Mouse (Mus musculus): ENCODE data around the gene Slc35e4. TPM values are rescaled to one million over a fixed set of nuclear protein-coding genes. Genes with fewer than 3 reads are reported as not detected.

The Slc35e4 gene
- polyA plus RNA-seq, 1 experiment from 2014 or later: 20.7 TPM

DNA sequence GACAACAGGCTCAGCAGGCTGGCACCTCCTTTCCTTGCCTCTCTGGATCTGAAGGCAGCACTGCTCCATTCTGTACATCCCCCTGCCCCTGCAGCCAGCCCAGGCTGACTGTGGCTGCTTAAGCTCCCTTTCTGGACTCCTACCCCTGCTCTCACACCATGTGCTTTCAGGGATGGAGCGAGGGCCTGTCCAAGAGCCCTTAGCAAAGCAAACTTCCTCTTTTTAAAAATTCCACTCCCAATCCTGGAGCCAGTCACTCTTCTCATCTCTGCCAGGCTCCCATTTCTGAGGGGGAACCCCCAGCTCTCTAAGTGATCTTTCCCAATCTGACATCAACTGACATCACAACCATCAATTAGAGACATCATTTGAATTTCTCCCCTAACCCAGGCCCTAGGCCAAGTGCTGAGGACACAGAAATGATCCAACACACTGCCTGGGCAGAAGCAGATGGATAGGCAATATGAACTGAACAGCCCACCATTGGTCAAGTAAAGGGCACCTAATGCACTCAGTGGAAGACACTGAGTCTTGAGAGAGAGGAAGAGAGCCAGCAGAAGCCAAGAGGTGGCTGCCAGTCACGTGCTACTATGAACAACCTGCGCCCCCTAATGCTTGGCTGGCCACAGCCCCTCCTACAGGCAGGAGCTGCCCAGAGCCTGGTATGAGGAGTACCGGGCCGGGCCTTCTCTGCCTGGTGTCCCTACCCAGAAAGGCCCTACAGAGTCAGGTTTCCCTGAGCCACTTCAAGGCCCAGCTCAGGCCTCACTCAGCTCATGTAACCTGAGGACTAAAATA, 3.8 kb downstream of the Slc35e4 start:
- Histone ChIP-seq H3K36me3 (ENCODE audit: control insufficient read depth, insufficient read depth, low read length) (peaks cover 5% of the 10 kb centered on the region; the same call in 1 of the 2 replicates), H3K27ac (ENCODE audit: low read length) (no peak overlapping the region), H3K9ac (ENCODE audit: low read depth, low read length) (peak overlapping the region; percentile 32), H3K9me3 (replicated peaks; ENCODE audit: control insufficient read depth, low read length, poor library complexity, severe bottlenecking) (no peaks in the 10 kb centered on the region), H3K4me2 (ENCODE audit: low read length) (peak overlapping the region; percentile 89), H3K4me3 (ENCODE audit: low read depth, low read length) (peak overlapping the region; percentile 25), H3K4me1 (ENCODE audit: control insufficient read depth, insufficient read depth, low read length) (peaks cover 47% of the 10 kb centered on the region), H3K27me3 (ENCODE audit: control insufficient read depth, insufficient read depth, low read depth, low read length) (no peaks in the 10 kb centered on the region)
- ATAC-seq: no peak
- 63% methylated on average over 5 of the region's 5 CpGs for WGBS

DNA sequence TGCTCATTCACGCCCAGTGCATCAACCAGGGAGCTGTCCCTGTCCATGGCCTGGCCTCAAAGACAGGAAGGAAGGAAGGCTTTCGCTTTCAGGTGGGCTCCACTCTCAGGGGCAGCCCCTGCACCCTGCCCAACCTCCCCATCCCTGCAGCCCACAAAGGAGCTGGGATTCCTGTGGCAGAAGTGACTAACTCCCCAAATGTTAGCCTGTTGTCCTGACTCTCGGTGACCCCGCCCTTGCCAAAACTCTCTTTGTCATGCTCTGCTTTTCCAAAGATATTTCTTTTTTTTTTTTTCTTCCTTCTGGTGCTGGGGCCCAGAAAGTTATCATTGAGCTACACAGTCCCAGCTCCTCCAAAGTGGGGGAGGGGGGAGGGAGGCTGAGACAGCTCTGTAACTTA, 5.2 kb downstream of the Slc35e4 start:
- no peak overlapping the region for H3K4me3 ChIP-seq (ENCODE audit: low read depth, low read length)
- no peak overlapping the region for H3K4me2 ChIP-seq (ENCODE audit: low read length)
- 93% methylated on average over 4 of the region's 4 CpGs for WGBS
- ATAC-seq: no peak
- no peaks in the 10 kb centered on the region for H3K9me3 ChIP-seq (replicated peaks; ENCODE audit: control insufficient read depth, low read length, poor library complexity, severe bottlenecking)
- peaks cover 8% of the 10 kb centered on the region for H3K36me3 ChIP-seq (ENCODE audit: control insufficient read depth, insufficient read depth, low read length)
- H3K27ac ChIP-seq (ENCODE audit: low read length): no peak overlapping the region
- no peak overlapping the region for H3K9ac ChIP-seq (ENCODE audit: low read depth, low read length)
- peaks cover 45% of the 10 kb centered on the region for H3K4me1 ChIP-seq (ENCODE audit: control insufficient read depth, insufficient read depth, low read length)
- H3K27me3 ChIP-seq (ENCODE audit: control insufficient read depth, insufficient read depth, low read depth, low read length): no peaks in the 10 kb centered on the region

DNA sequence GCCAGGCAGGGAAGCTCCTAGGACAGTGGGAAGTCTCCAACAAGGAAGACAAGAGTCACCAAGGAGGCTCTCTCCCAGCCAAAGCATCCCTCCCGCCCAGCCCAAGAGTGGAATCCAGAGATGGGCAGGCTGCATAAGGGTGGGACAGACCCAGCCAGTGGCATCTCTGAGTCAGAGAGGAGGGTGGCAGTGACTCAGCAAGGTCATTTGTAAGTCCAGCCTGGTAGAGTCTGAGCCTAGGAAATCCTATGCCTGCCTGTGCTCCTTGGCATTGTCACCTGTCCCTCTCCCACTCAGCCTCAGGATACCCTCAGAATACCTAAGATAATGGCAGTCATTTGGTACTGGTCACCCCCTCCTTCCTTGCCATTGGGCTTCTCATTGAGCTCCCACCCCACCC, 9.0 kb downstream of the Slc35e4 start:
- Histone ChIP-seq H3K4me3 (ENCODE audit: low read depth, low read length) (no peak overlapping the region), H3K27ac (ENCODE audit: low read length) (no peak overlapping the region), H3K27me3 (ENCODE audit: control insufficient read depth, insufficient read depth, low read depth, low read length) (no peaks in the 10 kb centered on the region), H3K9me3 (replicated peaks; ENCODE audit: control insufficient read depth, low read length, poor library complexity, severe bottlenecking) (no peaks in the 10 kb centered on the region), H3K4me1 (ENCODE audit: control insufficient read depth, insufficient read depth, low read length) (peaks cover 20% of the 10 kb centered on the region), H3K9ac (ENCODE audit: low read depth, low read length) (no peak overlapping the region), H3K4me2 (ENCODE audit: low read length) (no peak overlapping the region), H3K36me3 (ENCODE audit: control insufficient read depth, insufficient read depth, low read length) (peaks cover 10% of the 10 kb centered on the region)
- no peak for ATAC-seq
- WGBS: 73% methylated on average over 1 of the region's 1 CpGs

- no peak overlapping the region for H3K4me3 ChIP-seq (ENCODE audit: low read depth, low read length)
- WGBS: 82% methylated on average over 6 of the region's 6 CpGs
- H3K9me3 ChIP-seq (replicated peaks; ENCODE audit: control insufficient read depth, low read length, poor library complexity, severe bottlenecking): no peaks in the 10 kb centered on the region
These were observed 9.8 kb downstream of the Slc35e4 start for GRCm38 (mm10) chr11:3904673-3905072.

DNA sequence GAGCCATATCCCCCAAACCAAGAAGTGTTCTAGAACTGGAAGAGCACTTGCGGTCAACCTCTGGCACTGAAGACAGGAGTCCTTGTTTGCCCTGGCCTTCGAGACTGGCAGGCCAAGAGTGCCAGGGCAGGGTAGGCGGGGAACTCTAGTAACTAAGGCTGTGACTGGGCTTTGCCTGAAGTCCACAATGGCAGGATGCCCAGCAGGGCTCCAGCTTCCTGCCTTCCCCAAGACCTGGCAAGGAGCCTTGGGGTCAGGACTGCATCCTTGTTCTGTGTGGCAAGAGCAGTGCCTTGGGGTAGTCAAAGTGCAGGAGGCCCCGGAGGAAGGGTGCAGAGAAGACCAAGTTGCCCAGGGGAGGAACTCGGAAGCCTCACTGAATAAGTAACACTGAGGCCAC, 11.4 kb downstream of the Slc35e4 start:
- H3K4me3 ChIP-seq (ENCODE audit: low read depth, low read length): no peak overlapping the region
- 77% methylated on average over 5 of the region's 5 CpGs for WGBS
- peaks cover 18% of the 10 kb centered on the region for H3K36me3 ChIP-seq (ENCODE audit: control insufficient read depth, insufficient read depth, low read length)
- no peaks in the 10 kb centered on the region for H3K9me3 ChIP-seq (replicated peaks; ENCODE audit: control insufficient read depth, low read length, poor library complexity, severe bottlenecking)
- H3K9ac ChIP-seq (ENCODE audit: low read depth, low read length): no peak overlapping the region
- H3K4me1 ChIP-seq (ENCODE audit: control insufficient read depth, insufficient read depth, low read length): peaks cover 5% of the 10 kb centered on the region
- no peaks in the 10 kb centered on the region for H3K27me3 ChIP-seq (ENCODE audit: control insufficient read depth, insufficient read depth, low read depth, low read length)
- no peak overlapping the region for H3K27ac ChIP-seq (ENCODE audit: low read length)
- H3K4me2 ChIP-seq (ENCODE audit: low read length): no peak overlapping the region
- ATAC-seq: no peak

More at GRCm38 (mm10) chr11:3904673-3905072, 9.8 kb downstream of the Slc35e4 start:
- Histone ChIP-seq H3K9ac (ENCODE audit: low read depth, low read length) (no peak overlapping the region), H3K4me1 (ENCODE audit: control insufficient read depth, insufficient read depth, low read length) (peaks cover 16% of the 10 kb centered on the region), H3K27ac (ENCODE audit: low read length) (no peak overlapping the region), H3K27me3 (ENCODE audit: control insufficient read depth, insufficient read depth, low read depth, low read length) (no peaks in the 10 kb centered on the region), H3K36me3 (ENCODE audit: control insufficient read depth, insufficient read depth, low read length) (peaks cover 10% of the 10 kb centered on the region), H3K4me2 (ENCODE audit: low read length) (no peak overlapping the region)
- no peak for ATAC-seq

DNA sequence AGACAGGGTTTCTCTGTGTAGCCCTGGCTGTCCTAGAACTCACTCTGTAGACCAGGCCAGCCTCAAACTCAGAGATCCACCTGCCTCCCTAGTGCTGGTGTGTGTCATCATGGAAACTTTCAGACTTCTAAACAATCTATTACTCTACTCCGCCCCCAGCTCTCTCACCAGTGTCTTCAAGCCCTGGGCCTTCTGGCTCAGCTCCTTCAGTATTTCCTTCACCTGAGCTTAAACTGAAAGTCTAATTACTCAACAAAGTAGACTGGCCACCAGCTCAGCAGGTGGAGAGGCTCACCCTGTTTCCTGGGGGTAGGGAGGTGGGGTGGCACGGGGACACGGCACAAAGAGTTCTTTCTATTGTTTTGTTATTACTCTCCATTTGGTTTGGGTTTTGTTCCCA, 11.9 kb downstream of the Slc35e4 start:
- Histone ChIP-seq H3K9me3 (replicated peaks; ENCODE audit: control insufficient read depth, low read length, poor library complexity, severe bottlenecking) (no peaks in the 10 kb centered on the region), H3K4me3 (ENCODE audit: low read depth, low read length) (no peak overlapping the region), H3K4me2 (ENCODE audit: low read length) (no peak overlapping the region), H3K4me1 (ENCODE audit: control insufficient read depth, insufficient read depth, low read length) (peaks cover 5% of the 10 kb centered on the region), H3K27ac (ENCODE audit: low read length) (no peak overlapping the region), H3K27me3 (ENCODE audit: control insufficient read depth, insufficient read depth, low read depth, low read length) (no peaks in the 10 kb centered on the region), H3K9ac (ENCODE audit: low read depth, low read length) (no peak overlapping the region), H3K36me3 (ENCODE audit: control insufficient read depth, insufficient read depth, low read length) (peaks cover 23% of the 10 kb centered on the region)
- no peak for ATAC-seq
- 95% methylated on average over 3 of the region's 3 CpGs for whole genome bisulfite sequencing

GRCm38 (mm10) chr11:3900296-3900695, 14.2 kb downstream of the Slc35e4 start:
- H3K4me1 ChIP-seq (ENCODE audit: control insufficient read depth, insufficient read depth, low read length): peaks cover 12% of the 10 kb centered on the region
- no peak overlapping the region for H3K4me3 ChIP-seq (ENCODE audit: low read depth, low read length)
- 86% methylated on average over 6 of the region's 6 CpGs for WGBS
- no peaks in the 10 kb centered on the region for H3K27me3 ChIP-seq (ENCODE audit: control insufficient read depth, insufficient read depth, low read depth, low read length)
- peaks cover 27% of the 10 kb centered on the region for H3K36me3 ChIP-seq (ENCODE audit: control insufficient read depth, insufficient read depth, low read length)
- no peak overlapping the region for H3K27ac ChIP-seq (ENCODE audit: low read length)
- H3K4me2 ChIP-seq (ENCODE audit: low read length): no peak overlapping the region
- ATAC-seq: no peak
- H3K9me3 ChIP-seq (replicated peaks; ENCODE audit: control insufficient read depth, low read length, poor library complexity, severe bottlenecking): no peaks in the 10 kb centered on the region
- H3K9ac ChIP-seq (ENCODE audit: low read depth, low read length): no peak overlapping the region

DNA sequence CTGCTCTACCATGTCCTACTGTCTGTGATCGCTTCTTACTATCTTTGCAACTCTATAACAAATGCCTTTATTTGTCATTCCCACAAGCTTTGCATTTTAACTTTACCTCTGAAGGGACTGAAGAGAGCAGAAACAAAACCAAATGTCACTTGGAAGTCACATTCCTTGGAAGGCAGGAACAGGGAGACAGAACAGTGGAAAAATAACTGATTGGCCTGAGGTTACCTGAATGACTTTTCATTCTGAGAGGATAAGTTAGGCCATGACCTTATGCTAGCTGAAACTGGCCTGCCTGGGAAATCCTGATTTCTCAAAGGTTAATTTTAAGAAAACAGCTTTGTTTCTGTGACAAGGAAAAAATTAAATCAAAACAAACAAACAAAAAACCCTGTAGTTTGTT, 18.5 kb downstream of the Slc35e4 start:
- H3K4me1 ChIP-seq (ENCODE audit: control insufficient read depth, insufficient read depth, low read length): peaks cover 14% of the 10 kb centered on the region
- H3K9me3 ChIP-seq (replicated peaks; ENCODE audit: control insufficient read depth, low read length, poor library complexity, severe bottlenecking): no peaks in the 10 kb centered on the region
- H3K27ac ChIP-seq (ENCODE audit: low read length): no peak overlapping the region
- peak overlapping the region; percentile 57; the same call in 1 of the 2 replicates for H3K4me2 ChIP-seq (ENCODE audit: low read length)
- H3K4me3 ChIP-seq (ENCODE audit: low read depth, low read length): no peak overlapping the region; the same call in 1 of the 2 replicates
- WGBS: 96% methylated on average over 1 of the region's 1 CpGs
- no peak overlapping the region for H3K9ac ChIP-seq (ENCODE audit: low read depth, low read length)
- ATAC-seq: no peak
- H3K36me3 ChIP-seq (ENCODE audit: control insufficient read depth, insufficient read depth, low read length): peaks cover 22% of the 10 kb centered on the region
- no peaks in the 10 kb centered on the region for H3K27me3 ChIP-seq (ENCODE audit: control insufficient read depth, insufficient read depth, low read depth, low read length)

DNA sequence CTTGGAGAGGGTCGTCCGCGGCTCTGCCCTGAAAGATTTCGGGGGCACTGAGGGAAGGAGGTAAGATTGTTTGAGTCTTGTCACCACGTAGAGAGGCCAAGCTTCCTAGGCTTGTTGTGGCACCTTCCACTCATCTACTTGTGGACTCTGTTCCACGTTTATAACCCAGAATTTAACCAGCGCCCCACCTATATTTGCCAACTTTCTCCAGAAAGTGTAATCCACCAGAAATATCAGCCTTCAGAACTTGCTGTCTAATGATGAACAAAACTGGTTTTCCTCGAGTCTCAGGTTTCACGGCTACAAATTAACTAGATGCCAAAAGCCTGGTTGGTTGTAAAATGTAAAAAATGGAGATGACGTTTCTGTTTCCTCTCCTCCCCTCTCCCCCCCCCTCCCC, 19.0 kb downstream of the Slc35e4 start:
- H3K4me2 ChIP-seq (ENCODE audit: low read length): peak overlapping the region; percentile 57
- no peaks in the 10 kb centered on the region for H3K9me3 ChIP-seq (replicated peaks; ENCODE audit: control insufficient read depth, low read length, poor library complexity, severe bottlenecking)
- 4% methylated on average over 10 of the region's 10 CpGs for WGBS
- peaks cover 14% of the 10 kb centered on the region for H3K4me1 ChIP-seq (ENCODE audit: control insufficient read depth, insufficient read depth, low read length)
- H3K27me3 ChIP-seq (ENCODE audit: control insufficient read depth, insufficient read depth, low read depth, low read length): no peaks in the 10 kb centered on the region
- H3K4me3 ChIP-seq (ENCODE audit: low read depth, low read length): peak overlapping the region; percentile 45
- H3K36me3 ChIP-seq (ENCODE audit: control insufficient read depth, insufficient read depth, low read length): peaks cover 22% of the 10 kb centered on the region
- H3K9ac ChIP-seq (ENCODE audit: low read depth, low read length): peak overlapping the region; percentile 63
- peak overlapping the region; percentile 54 for H3K27ac ChIP-seq (ENCODE audit: low read length)
- ATAC-seq: no peak

Measured in midbrain, embryonic 16.5 days (tissue).